In the genomic region with DNA sequence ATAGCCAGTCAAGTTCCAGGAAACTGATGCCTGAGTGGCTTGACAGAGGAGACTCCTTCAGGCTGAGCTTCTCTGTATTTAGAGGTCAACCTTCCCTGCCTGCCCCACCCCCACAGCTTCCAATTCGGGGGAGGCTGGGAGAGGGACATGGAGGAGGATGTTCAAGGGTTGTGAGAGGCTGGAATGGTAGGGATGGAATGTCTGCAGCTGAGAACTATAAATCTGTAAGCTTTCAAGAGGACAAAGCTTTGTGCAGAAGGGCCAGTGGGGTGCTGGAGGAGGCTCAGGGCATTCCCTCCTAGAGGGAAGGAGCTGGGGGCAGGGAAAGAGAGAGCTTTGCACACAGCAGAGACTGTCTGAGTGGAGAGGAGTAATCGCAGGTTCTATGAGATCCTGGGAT, we compare ENCODE assay signal across 15 mouse cellular contexts.
DNase-seq lines count a peak whose midpoint lies in the region; ATAC-seq and TF ChIP-seq lines count a peak whose summit lies in the region.
"Had no signal": no experiment of that assay in that cellular context is flagged by ENCODE, and none has a peak within 500 bp of the region (broad histone marks: within the 10 kb centered on the region; RNA-seq: fewer than 3 reads in every experiment).

No protein-coding gene starts in this region.

- H3K9me3 ChIP-seq in hindbrain, postnatal 0 days (ENCODE audit: low read length) = no peaks in the 10 kb centered on the region
- H3K9me3 ChIP-seq in hindbrain, embryonic 11.5 days (ENCODE audit: control insufficient read depth, low read length) = no peaks in the 10 kb centered on the region
- H3K9me3 ChIP-seq in hindbrain, embryonic 16.5 days (ENCODE audit: control insufficient read depth, low read length) = no peaks in the 10 kb centered on the region
- H3K9me3 ChIP-seq: forebrain, embryonic 15.5 days; liver, embryonic 13.5 days had no signal

- peaks cover 17% of the 10 kb centered on the region for H3K4me1 ChIP-seq in hindbrain, postnatal 0 days (ENCODE audit: insufficient read depth, low read length)
- H3K4me1 ChIP-seq in hindbrain, embryonic 11.5 days (replicated peaks; ENCODE audit: control insufficient read depth, insufficient read depth, low read length) = peaks cover 2% of the 10 kb centered on the region; the same call in 1 of the 2 replicates
- H3K4me1 ChIP-seq in embryonic fibroblast, embryonic 13.5 days (ENCODE audit: control insufficient read depth, insufficient read depth, low read length) = peaks cover 28% of the 10 kb centered on the region
- H3K4me1 ChIP-seq in hindbrain, embryonic 16.5 days (ENCODE audit: control insufficient read depth, insufficient read depth, low read depth, low read length) = peaks cover 5% of the 10 kb centered on the region; the same call in 1 of the 2 replicates
- H3K4me1 ChIP-seq: liver, embryonic 13.5 days had no signal

- no peak for TF ChIP-seq POLR2A in embryonic fibroblast, embryonic 13.5 days (IDR thresholded peaks at IDR 0.05; ENCODE audit: low read depth, low read length)
- TF ChIP-seq POLR2A in myocyte (IDR thresholded peaks at IDR 0.05; ENCODE audit: insufficient read length, low read depth) = no peak

- ATAC-seq in hindbrain, postnatal 0 days = no peak
- no peak for ATAC-seq in hindbrain, embryonic 11.5 days (ENCODE audit: low FRiP score)
- no peak for ATAC-seq in megakaryocyte, adult 5-6 weeks (ENCODE audit: poor library complexity, severe bottlenecking)
- no peak for ATAC-seq in hindbrain, embryonic 16.5 days
- ATAC-seq: forebrain, embryonic 15.5 days; inflammation-experienced regulatory T-cells, adult 6 months had no signal

- H3K9ac ChIP-seq in hindbrain, postnatal 0 days (replicated peaks; ENCODE audit: low read length) = no peak overlapping the region
- no peak overlapping the region for H3K9ac ChIP-seq in hindbrain, embryonic 11.5 days (ENCODE audit: low read depth, low read length)
- no peak overlapping the region for H3K9ac ChIP-seq in hindbrain, embryonic 16.5 days (ENCODE audit: low read depth, low read length)
- H3K9ac ChIP-seq: forebrain, embryonic 15.5 days; liver, embryonic 13.5 days had no signal

- no peaks in the 10 kb centered on the region for H3K36me3 ChIP-seq in hindbrain, postnatal 0 days (ENCODE audit: insufficient read depth, low read length)
- H3K36me3 ChIP-seq in hindbrain, embryonic 11.5 days (ENCODE audit: control insufficient read depth, insufficient read depth, low read length) = no peaks in the 10 kb centered on the region
- no peaks in the 10 kb centered on the region for H3K36me3 ChIP-seq in myocyte (ENCODE audit: control insufficient read depth, insufficient read depth)
- H3K36me3 ChIP-seq in hindbrain, embryonic 16.5 days (ENCODE audit: control insufficient read depth, insufficient read depth, low read length) = no peaks in the 10 kb centered on the region
- H3K36me3 ChIP-seq: forebrain, embryonic 15.5 days; liver, embryonic 13.5 days had no signal

- H3K4me3 ChIP-seq in hindbrain, postnatal 0 days (ENCODE audit: low read length) = no peak overlapping the region
- no peak overlapping the region for H3K4me3 ChIP-seq in hindbrain, embryonic 11.5 days (ENCODE audit: low read depth, low read length)
- H3K4me3 ChIP-seq in embryonic fibroblast, embryonic 13.5 days (ENCODE audit: insufficient read depth, low read length) = no peak overlapping the region
- H3K4me3 ChIP-seq in myocyte = no peak overlapping the region
- no peak overlapping the region for H3K4me3 ChIP-seq in hindbrain, embryonic 16.5 days (ENCODE audit: low read length)
- H3K4me3 ChIP-seq: forebrain, embryonic 15.5 days; left cerebral cortex, adult 2 months; liver, embryonic 13.5 days had no signal

- no peak for TF ChIP-seq CTCF in hindbrain, postnatal 0 days (IDR thresholded peaks at IDR 0.05; ENCODE audit: low read depth)
- TF ChIP-seq CTCF in embryonic fibroblast, embryonic 13.5 days (IDR thresholded peaks at IDR 0.05; ENCODE audit: borderline replicate concordance, insufficient read depth, low read length) = no peak

- DNase-seq in hindbrain, postnatal 0 days (ENCODE audit: low spot score) = no peak
- no peak for DNase-seq in hindbrain, embryonic 11.5 days (ENCODE audit: low spot score)
- DNase-seq in NIH3T3 (ENCODE audit: low read depth) = peak; percentile 2
- DNase-seq in frontal cortex, postnatal 14 days (ENCODE audit: low spot score in 2 of 2) = no peak
- DNase-seq: gastrocnemius, postnatal 14 days; liver, embryonic 13.5 days; midbrain, embryonic 14.5 days; thymus, postnatal 14 days had no signal

- no peaks in the 10 kb centered on the region for H3K79me2 ChIP-seq in myocyte (ENCODE audit: control insufficient read depth, insufficient read depth)

- H3K27me3 ChIP-seq in hindbrain, postnatal 0 days (ENCODE audit: insufficient read depth, low read length) = no peaks in the 10 kb centered on the region
- H3K27me3 ChIP-seq in hindbrain, embryonic 11.5 days (ENCODE audit: control insufficient read depth, insufficient read depth, low read length) = no peaks in the 10 kb centered on the region
- no peaks in the 10 kb centered on the region for H3K27me3 ChIP-seq in myocyte (ENCODE audit: control insufficient read depth, insufficient read depth, insufficient read length)
- H3K27me3 ChIP-seq in hindbrain, embryonic 16.5 days (replicated peaks; ENCODE audit: control insufficient read depth, insufficient read depth, low read length) = no peaks in the 10 kb centered on the region
- H3K27me3 ChIP-seq: forebrain, embryonic 15.5 days; liver, embryonic 13.5 days had no signal

- H3ac ChIP-seq in myocyte (ENCODE audit: control insufficient read depth, insufficient read length) = no peak overlapping the region

- H3K27ac ChIP-seq in hindbrain, postnatal 0 days = peak overlapping the region; percentile 8; the same call in 1 of the 2 replicates
- H3K27ac ChIP-seq in hindbrain, embryonic 11.5 days (ENCODE audit: low read depth, low read length) = no peak overlapping the region
- peak overlapping the region; percentile 90 for H3K27ac ChIP-seq in embryonic fibroblast, embryonic 13.5 days (ENCODE audit: insufficient read depth, low read length)
- H3K27ac ChIP-seq in hindbrain, embryonic 16.5 days (ENCODE audit: low read depth, low read length) = no peak overlapping the region
- H3K27ac ChIP-seq: forebrain, embryonic 15.5 days; left cerebral cortex, adult 2 months; liver, embryonic 13.5 days had no signal

- 22% methylated on average over 2 of the region's 2 CpGs for WGBS in hindbrain, postnatal 0 days
- WGBS in hindbrain, embryonic 11.5 days = 25% methylated on average over 2 of the region's 2 CpGs
- WGBS in hindbrain, embryonic 16.5 days = 22% methylated on average over 2 of the region's 2 CpGs

- no peak overlapping the region for H3K4me2 ChIP-seq in hindbrain, postnatal 0 days (ENCODE audit: low read depth, low read length)
- no peak overlapping the region for H3K4me2 ChIP-seq in hindbrain, embryonic 11.5 days (replicated peaks; ENCODE audit: low read depth, low read length)
- peak overlapping the region; percentile 39 for H3K4me2 ChIP-seq in myocyte (ENCODE audit: low read depth)
- H3K4me2 ChIP-seq in hindbrain, embryonic 16.5 days (ENCODE audit: low read length) = no peak overlapping the region
- H3K4me2 ChIP-seq: forebrain, embryonic 15.5 days; liver, embryonic 13.5 days had no signal

TF ChIP-seq in myocyte, 11 proteins besides CTCF, POLR2A, EP300 and RAD21:
- TF ChIP-seq MAX (IDR thresholded peaks at IDR 0.05; ENCODE audit: low read depth) = no peak
- no peak for TF ChIP-seq CEBPB (IDR thresholded peaks at IDR 0.05; ENCODE audit: insufficient read depth, poor library complexity, severe bottlenecking)
- TF ChIP-seq POLR2AphosphoS2 (IDR thresholded peaks at IDR 0.05; ENCODE audit: insufficient read length, low read depth) = no peak
- TF ChIP-seq TCF12 (IDR thresholded peaks at IDR 0.05; ENCODE audit: insufficient read depth, poor library complexity, severe bottlenecking) = peak; percentile 25
- no peak for TF ChIP-seq TCF3 (IDR thresholded peaks at IDR 0.05; ENCODE audit: insufficient read length, low read depth)
- TF ChIP-seq REST (IDR thresholded peaks at IDR 0.05; ENCODE audit: insufficient read depth, insufficient read length) = no peak
- TF ChIP-seq USF1 (IDR thresholded peaks at IDR 0.05; ENCODE audit: low read depth) = no peak
- TF ChIP-seq MYOG (IDR thresholded peaks at IDR 0.05; ENCODE audit: control insufficient read depth in 1 of 3, insufficient read depth in 1 of 3, insufficient read length in 2 of 3, low read depth in 2 of 3) = no peak
- no peak for TF ChIP-seq SRF (IDR thresholded peaks at IDR 0.05; ENCODE audit: control insufficient read depth, insufficient read length, low read depth)
- TF ChIP-seq MYOD1 (IDR thresholded peaks at IDR 0.05; ENCODE audit: control insufficient read depth in 1 of 3, insufficient read length in 2 of 3, low read depth in 2 of 3) = peak in 2 of 3 experiments; percentile 15 to 64
- TF ChIP-seq E2F4 (IDR thresholded peaks at IDR 0.05; ENCODE audit: insufficient read depth) = no peak

Comparison
In these comparisons a context has a peak if more than half of its experiments do, and no peak if none do; other contexts are left out.
1. H3K27ac ChIP-seq: peak in hindbrain, postnatal 0 days (single experiment) and embryonic fibroblast, embryonic 13.5 days (single experiment); none in hindbrain, embryonic 11.5 days (single experiment) and hindbrain, embryonic 16.5 days (single experiment).